Mouse (Mus musculus): ENCODE measurements at regions not wholly inside any gene's neighbourhood (a gene's known extent, or its start where the extent isn't known, plus 50 kb on each side); places are given as distances from the start of the nearest gene placed in this dataset.

DNA sequence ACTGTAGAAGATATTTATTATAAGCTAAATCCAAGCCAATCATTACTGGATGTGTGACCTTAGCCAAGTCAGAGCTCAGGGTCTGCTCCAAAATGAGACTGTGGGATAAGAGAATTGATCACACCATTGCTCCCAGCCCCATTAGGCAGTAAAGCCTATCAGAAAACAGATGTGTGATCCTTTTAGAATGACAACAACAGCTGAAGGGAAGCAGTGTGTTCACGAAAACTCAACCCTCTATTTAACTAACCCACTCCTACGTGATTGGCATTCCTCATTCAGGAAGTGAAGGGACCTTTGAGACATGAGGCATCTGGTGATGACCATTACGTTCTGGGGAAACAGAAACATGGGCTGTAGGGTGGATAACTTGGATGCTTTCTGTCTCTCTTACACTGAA lies 220.6 kb downstream of the Qdpr start:
- TF ChIP-seq POLR2A (IDR thresholded peaks at IDR 0.05; ENCODE audit: borderline replicate concordance, low read depth, low read length) (no peak), CTCF (IDR thresholded peaks at IDR 0.05; ENCODE audit: low read depth, low read length) (no peak)
